Mouse (Mus musculus) cerebellum, postnatal 10 days (tissue): ENCODE results near the gene Fam163a.
"Not testable (repeated sequence)": the region's sequence is repeated elsewhere in the genome, so short reads cannot be mapped to it uniquely, and the experiment has no call there.

ENCODE experiments used
- DNase-seq, 2 experiments: peaks; one replicate each; pipeline ENCODE4 v3.0.0; 2021; ENCODE audit warnings: mixed read lengths in 2 of 2

The Fam163a gene

GRCm38 (mm10) chr1:156204656-156205131 is at the start of gene Fam163a:
Gene Fam163a (minus strand): TSS chr1:156205026.
- peak; percentile 15 to 20 for DNase-seq

GRCm38 (mm10) chr1:156251096-156251495 is 46.3 kb upstream of the Fam163a start:
- not testable (repeated sequence) for DNase-seq

GRCm38 (mm10) chr1:156247893-156248292 is 43.1 kb upstream of the Fam163a start:
- DNase-seq, result no peak

GRCm38 (mm10) chr1:156241713-156242348 is 37.0 kb upstream of the Fam163a start:
- DNase-seq, result peak; percentile 78 to 81

- DNase-seq, result peak; percentile 58 to 66
These were observed 36.2 kb upstream of the Fam163a start for GRCm38 (mm10) chr1:156241035-156241434.

- DNase-seq, result no peak
These were observed 26.3 kb upstream of the Fam163a start for GRCm38 (mm10) chr1:156231122-156231521.

GRCm38 (mm10) chr1:156230339-156231089 is 25.7 kb upstream of the Fam163a start:
- DNase-seq, result peak in 1 of 2 experiments; percentile 8

GRCm38 (mm10) chr1:156229448-156229847 is 24.6 kb upstream of the Fam163a start:
- peak; percentile 75 to 80 for DNase-seq

GRCm38 (mm10) chr1:156228728-156229127 is 23.9 kb upstream of the Fam163a start:
- no peak for DNase-seq

GRCm38 (mm10) chr1:156226903-156227302 is 22.1 kb upstream of the Fam163a start:
- DNase-seq, result no peak

- no peak for DNase-seq
These were observed 17.6 kb upstream of the Fam163a start for GRCm38 (mm10) chr1:156222205-156223000.

GRCm38 (mm10) chr1:156221327-156221726 is 16.5 kb upstream of the Fam163a start:
- DNase-seq, result no peak

- DNase-seq, result no peak
These were observed 13.7 kb upstream of the Fam163a start for GRCm38 (mm10) chr1:156218573-156218972.

- DNase-seq, result no peak
These were observed 13.1 kb upstream of the Fam163a start for GRCm38 (mm10) chr1:156217941-156218340.

- DNase-seq, result no peak
These were observed 12.6 kb upstream of the Fam163a start for GRCm38 (mm10) chr1:156217393-156217792.

- DNase-seq, result no peak
These were observed 11.4 kb upstream of the Fam163a start for GRCm38 (mm10) chr1:156216249-156216648.

- no peak for DNase-seq
These were observed 9.8 kb upstream of the Fam163a start for GRCm38 (mm10) chr1:156214651-156215050.

- DNase-seq, result no peak
These were observed 8.1 kb upstream of the Fam163a start for GRCm38 (mm10) chr1:156212923-156213322.

- no peak for DNase-seq
These were observed 7.0 kb upstream of the Fam163a start for GRCm38 (mm10) chr1:156211809-156212317.

- DNase-seq, result no peak
These were observed 338 bp upstream of the Fam163a start for GRCm38 (mm10) chr1:156205164-156205563.

GRCm38 (mm10) chr1:156203961-156204655 is 718 bp downstream of the Fam163a start:
- no peak for DNase-seq

GRCm38 (mm10) chr1:156202661-156203060 is 2.2 kb downstream of the Fam163a start:
- DNase-seq, result no peak
